Mouse (Mus musculus): ENCODE measurements around the gene Pyurf. TPM values are rescaled to one million over a fixed set of nuclear protein-coding genes. Genes with fewer than 3 reads are reported as not detected.
A peak's percentile ranks its signal among the peaks of the same experiment; 100 is the strongest.

Gene Pyurf
- polyA plus RNA-seq (2015; fragmentation: Nextera tagmentation; extraction: Ambion mirVana) = 10.9 and 11.7 TPM in 2 replicates

DNA sequence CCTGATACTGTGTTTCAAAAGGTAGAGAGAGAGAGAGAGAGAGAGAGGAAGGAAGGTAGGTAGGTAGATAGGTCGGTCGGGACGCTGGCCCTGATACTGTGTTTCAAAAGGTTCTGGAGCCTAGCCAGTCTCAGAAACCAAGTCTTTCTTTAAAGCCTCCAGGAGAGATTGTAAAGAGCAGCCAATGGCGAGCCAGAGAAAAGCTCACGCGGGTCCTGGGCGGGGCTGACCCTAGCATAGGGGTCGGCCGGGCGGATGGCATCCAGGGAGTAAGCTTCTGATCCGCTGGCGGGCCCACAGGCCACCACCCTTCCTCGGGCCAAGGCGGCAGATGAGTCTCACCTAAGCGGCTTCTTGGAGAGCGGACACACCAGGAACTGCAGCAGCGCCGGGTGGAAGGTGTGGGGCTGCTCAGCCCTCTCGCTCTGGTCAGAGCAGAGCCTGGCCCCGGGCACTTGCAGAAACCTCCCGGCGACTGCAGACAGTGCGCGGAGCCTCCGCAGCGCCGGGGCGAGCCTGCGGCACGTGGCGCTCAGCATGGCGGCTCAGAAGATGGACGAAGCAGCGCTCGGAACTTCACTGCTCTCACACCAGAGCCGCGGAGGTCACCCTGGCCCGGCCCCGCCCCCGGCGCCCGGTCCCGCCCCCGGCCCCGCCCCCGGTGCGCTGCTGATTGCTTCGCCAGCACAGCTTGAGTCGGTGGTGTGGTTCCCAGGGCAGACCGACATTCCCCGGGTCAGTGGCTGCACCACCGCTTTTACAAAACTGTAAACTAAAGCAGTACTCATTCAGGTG is at the start of gene Pyurf:
Pyurf (minus strand) TSS at position 612 of the 795 bp plus-strand sequence.
- Histone ChIP-seq H3K9ac (peak within 1 kb of the TSS; percentile 79), H3K27me3 (no peaks in the 10 kb centered on the region), H3K4me2 (peak within 1 kb of the TSS; percentile 77), H3K9me3 (replicated peaks) (no peaks in the 10 kb centered on the region), H3K27ac (peak within 1 kb of the TSS; percentile 80), H3K4me3 (peak within 1 kb of the TSS; percentile 83), H3K4me1 (0 out of 2 replicates have a peak, but pooled peaks cover 5% of the 10 kb centered on the region), H3K36me3 (ENCODE audit: poor library complexity, severe bottlenecking) (peaks cover 8% of the 10 kb centered on the region; the same call in 1 of the 2 replicates)
- under 1% methylated on average over 45 of the region's 52 CpGs for WGBS
- ATAC-seq = peak; percentile 97

- Histone ChIP-seq H3K9me3 (replicated peaks) (no peaks in the 10 kb centered on the region), H3K27ac (no peak overlapping the region), H3K4me2 (no peak overlapping the region), H3K9ac (no peak overlapping the region), H3K4me1 (no peaks in the 10 kb centered on the region), H3K36me3 (ENCODE audit: poor library complexity, severe bottlenecking) (peaks cover 18% of the 10 kb centered on the region), H3K27me3 (no peaks in the 10 kb centered on the region), H3K4me3 (no peak overlapping the region)
- no peak for ATAC-seq
- WGBS = 96% methylated on average over 1 of the region's 1 CpGs
Measured at GRCm38 (mm10) chr6:57721347-57721746, 29.5 kb upstream of the Pyurf start.

DNA sequence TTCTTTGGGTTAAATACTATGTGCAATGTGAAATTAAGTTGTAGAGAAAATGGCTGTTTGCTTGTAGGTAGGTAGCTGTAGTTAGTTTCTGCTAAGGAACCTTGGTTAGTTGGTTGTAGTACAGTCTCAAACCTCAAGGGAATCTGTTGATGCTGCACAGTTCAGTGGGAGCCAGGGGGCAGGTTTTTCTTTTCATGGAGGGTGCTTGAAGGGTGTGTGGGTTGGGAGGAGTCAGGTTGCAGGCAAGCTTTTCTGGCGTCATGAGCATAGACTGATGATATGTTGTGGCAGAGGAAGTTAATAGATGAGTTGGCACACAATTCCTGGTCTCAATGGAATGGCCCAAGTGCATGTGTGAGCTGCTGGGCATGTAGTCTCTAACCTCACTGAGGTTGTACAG is 19.8 kb upstream of the Pyurf start:
- Histone ChIP-seq H3K9me3 (replicated peaks) (no peaks in the 10 kb centered on the region), H3K9ac (no peak overlapping the region), H3K27me3 (no peaks in the 10 kb centered on the region), H3K27ac (no peak overlapping the region), H3K36me3 (ENCODE audit: poor library complexity, severe bottlenecking) (peaks cover 11% of the 10 kb centered on the region), H3K4me3 (no peak overlapping the region), H3K4me1 (no peaks in the 10 kb centered on the region), H3K4me2 (no peak overlapping the region)
- WGBS = 39% methylated on average over 1 of the region's 1 CpGs
- ATAC-seq = 0 out of 2 replicates have a peak, but pooled peaks have one; percentile 8

- H3K9ac ChIP-seq = no peak overlapping the region
- peaks cover 18% of the 10 kb centered on the region for H3K4me1 ChIP-seq
- ATAC-seq = no peak
- H3K27me3 ChIP-seq = no peaks in the 10 kb centered on the region
- H3K4me2 ChIP-seq = no peak overlapping the region
- no peaks in the 10 kb centered on the region for H3K36me3 ChIP-seq (ENCODE audit: poor library complexity, severe bottlenecking)
- H3K4me3 ChIP-seq = no peak overlapping the region
- H3K27ac ChIP-seq = no peak overlapping the region
- WGBS = 86% methylated on average over 1 of the region's 1 CpGs
- no peaks in the 10 kb centered on the region for H3K9me3 ChIP-seq (replicated peaks)
Measured at GRCm38 (mm10) chr6:57706721-57707120, 14.8 kb upstream of the Pyurf start.

DNA sequence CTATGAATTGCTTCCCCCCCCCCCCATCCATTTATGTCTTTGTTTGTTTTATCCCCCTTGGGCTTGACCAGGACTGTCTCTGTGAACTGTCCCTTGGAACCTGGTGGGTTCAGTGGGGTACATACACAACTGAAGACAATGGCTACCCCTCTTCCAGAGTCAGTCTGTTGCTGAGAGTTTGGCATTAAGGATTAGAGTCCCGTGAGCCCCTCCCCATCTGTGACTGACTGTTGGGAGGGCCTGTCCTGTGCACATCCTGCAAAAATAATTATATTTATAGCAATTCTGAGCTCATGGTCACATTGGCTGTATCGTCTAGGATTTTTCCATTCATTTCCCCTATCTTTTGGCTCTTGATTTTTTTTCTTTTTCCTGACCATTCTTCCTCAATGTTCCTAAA is 11.8 kb upstream of the Pyurf start:
- peak overlapping the region; percentile 99 for H3K27ac ChIP-seq
- H3K9ac ChIP-seq = peak overlapping the region; percentile 93
- peak overlapping the region; percentile 73 for H3K4me3 ChIP-seq
- H3K9me3 ChIP-seq (replicated peaks) = no peaks in the 10 kb centered on the region
- H3K36me3 ChIP-seq (ENCODE audit: poor library complexity, severe bottlenecking) = no peaks in the 10 kb centered on the region
- H3K27me3 ChIP-seq = no peaks in the 10 kb centered on the region
- 28% methylated on average over 2 of the region's 2 CpGs for WGBS
- ATAC-seq = peak; percentile 48
- H3K4me2 ChIP-seq = peak overlapping the region; percentile 68
- peaks cover 24% of the 10 kb centered on the region for H3K4me1 ChIP-seq

- Histone ChIP-seq H3K27me3 (no peaks in the 10 kb centered on the region), H3K4me1 (peaks cover 24% of the 10 kb centered on the region), H3K9me3 (replicated peaks) (no peaks in the 10 kb centered on the region), H3K9ac (peak overlapping the region; percentile 93), H3K4me3 (peak overlapping the region; percentile 73), H3K4me2 (peak overlapping the region; percentile 68), H3K36me3 (ENCODE audit: poor library complexity, severe bottlenecking) (no peaks in the 10 kb centered on the region), H3K27ac (peak overlapping the region; percentile 99)
- peak; percentile 98 for ATAC-seq
- whole genome bisulfite sequencing = under 1% methylated on average over 59 of the region's 59 CpGs
Measured at GRCm38 (mm10) chr6:57702743-57703499, 11.0 kb upstream of the Pyurf start.

GRCm38 (mm10) chr6:57702376-57702742 is 10.5 kb upstream of the Pyurf start, which contains the start of gene Lancl2:
Lancl2 (plus strand) TSS chr6:57702540.
- peak within 1 kb of the TSS; percentile 73 for H3K4me3 ChIP-seq
- peak; percentile 11; the same call in 1 of the 2 replicates for ATAC-seq
- 0% methylated on average over 10 of the region's 10 CpGs for WGBS
- H3K36me3 ChIP-seq (ENCODE audit: poor library complexity, severe bottlenecking) = no peaks in the 10 kb centered on the region
- H3K4me2 ChIP-seq = peak within 1 kb of the TSS; percentile 68
- peaks cover 24% of the 10 kb centered on the region for H3K4me1 ChIP-seq
- peak within 1 kb of the TSS; percentile 99 for H3K27ac ChIP-seq
- H3K9ac ChIP-seq = peak within 1 kb of the TSS; percentile 93
- no peaks in the 10 kb centered on the region for H3K9me3 ChIP-seq (replicated peaks)
- H3K27me3 ChIP-seq = no peaks in the 10 kb centered on the region

- ATAC-seq = no peak
- Histone ChIP-seq H3K9ac (peak overlapping the region; percentile 93), H3K4me3 (peak overlapping the region; percentile 73), H3K27ac (peak overlapping the region; percentile 99), H3K27me3 (no peaks in the 10 kb centered on the region), H3K4me2 (peak overlapping the region; percentile 68), H3K36me3 (ENCODE audit: poor library complexity, severe bottlenecking) (no peaks in the 10 kb centered on the region), H3K4me1 (peaks cover 24% of the 10 kb centered on the region), H3K9me3 (replicated peaks) (no peaks in the 10 kb centered on the region)
- WGBS = 50% methylated on average over 4 of the region's 4 CpGs
Measured at GRCm38 (mm10) chr6:57701686-57702085, 9.8 kb upstream of the Pyurf start.

- no peak overlapping the region for H3K4me2 ChIP-seq
- no peak for ATAC-seq
- no peaks in the 10 kb centered on the region for H3K9me3 ChIP-seq (replicated peaks)
- H3K27ac ChIP-seq = no peak overlapping the region
- H3K9ac ChIP-seq = no peak overlapping the region
- H3K36me3 ChIP-seq (ENCODE audit: poor library complexity, severe bottlenecking) = peaks cover 8% of the 10 kb centered on the region; the same call in 1 of the 2 replicates
- WGBS = 95% methylated on average over 3 of the region's 3 CpGs
- H3K4me3 ChIP-seq = no peak overlapping the region
- H3K4me1 ChIP-seq = 0 out of 2 replicates have a peak, but pooled peaks cover 5% of the 10 kb centered on the region
- no peaks in the 10 kb centered on the region for H3K27me3 ChIP-seq
Measured at GRCm38 (mm10) chr6:57693116-57693515, 1.2 kb upstream of the Pyurf start.

GRCm38 (mm10) chr6:57684156-57684555 is 7.7 kb downstream of the Pyurf start:
- no peak overlapping the region for H3K9ac ChIP-seq
- no peak overlapping the region for H3K27ac ChIP-seq
- H3K27me3 ChIP-seq = no peaks in the 10 kb centered on the region
- no peaks in the 10 kb centered on the region for H3K4me1 ChIP-seq
- H3K4me3 ChIP-seq = no peak overlapping the region
- H3K36me3 ChIP-seq (ENCODE audit: poor library complexity, severe bottlenecking) = peaks cover 10% of the 10 kb centered on the region
- 92% methylated on average over 1 of the region's 1 CpGs for WGBS
- H3K9me3 ChIP-seq (replicated peaks) = no peaks in the 10 kb centered on the region
- no peak overlapping the region for H3K4me2 ChIP-seq
- no peak for ATAC-seq

GRCm38 (mm10) chr6:57661295-57661694 is 30.6 kb downstream of the Pyurf start:
- no peaks in the 10 kb centered on the region for H3K36me3 ChIP-seq (ENCODE audit: poor library complexity, severe bottlenecking)
- no peaks in the 10 kb centered on the region for H3K4me1 ChIP-seq
- no peaks in the 10 kb centered on the region for H3K27me3 ChIP-seq
- WGBS = 89% methylated on average over 4 of the region's 4 CpGs
- no peak overlapping the region for H3K4me2 ChIP-seq
- no peak overlapping the region for H3K4me3 ChIP-seq
- no peaks in the 10 kb centered on the region for H3K9me3 ChIP-seq (replicated peaks)
- H3K9ac ChIP-seq = no peak overlapping the region
- H3K27ac ChIP-seq = no peak overlapping the region
- ATAC-seq = no peak

GRCm38 (mm10) chr6:57647256-57647655 is 44.6 kb downstream of the Pyurf start:
- Histone ChIP-seq H3K9me3 (replicated peaks) (no peaks in the 10 kb centered on the region), H3K4me3 (no peak overlapping the region), H3K9ac (no peak overlapping the region), H3K36me3 (ENCODE audit: poor library complexity, severe bottlenecking) (no peaks in the 10 kb centered on the region), H3K4me2 (no peak overlapping the region), H3K27ac (no peak overlapping the region), H3K27me3 (no peaks in the 10 kb centered on the region), H3K4me1 (no peaks in the 10 kb centered on the region)
- WGBS = 63% methylated on average over 1 of the region's 1 CpGs
- no peak for ATAC-seq
